Mouse (Mus musculus) limb, embryonic 10.5 days (tissue): Measurements from ENCODE around the gene Ybx2. TPM values are rescaled to one million over a fixed set of nuclear protein-coding genes. Genes with fewer than 3 reads are reported as not detected.
"Not testable (repeated sequence)": the region's sequence is repeated elsewhere in the genome, so short reads cannot be mapped to it uniquely, and the experiment has no call there.

ENCODE experiments used
- DNase-seq: peaks from one replicate; pipeline ENCODE4 v3.0.0-alpha.2; 2017; ENCODE audit warnings: low spot score
- H3K27ac ChIP-seq: fragments of 300-500 bp; sonication (generic); 2 replicates; pipeline ENCODE4 v1.5.1; 2016; ENCODE audit warnings: mild to moderate bottlenecking
- H3K27me3 ChIP-seq: fragments of 300-500 bp; sonication (generic); 2 replicates; pipeline ENCODE4 v1.6.1; 2016; ENCODE audit warnings: low read depth, mild to moderate bottlenecking; ENCODE audit not compliant: poor library complexity, severe bottlenecking
- H3K36me3 ChIP-seq: fragments of 300-500 bp; sonication (generic); 2 replicates; pipeline ENCODE4 v1.6.1; 2016; ENCODE audit warnings: mild to moderate bottlenecking, moderate library complexity
- H3K4me1 ChIP-seq: fragments of 300-500 bp; sonication (generic); 2 replicates; pipeline ENCODE4 v1.6.1; 2016
- H3K4me3 ChIP-seq: fragments of 300-500 bp; sonication (generic); 2 replicates; pipeline ENCODE4 v1.5.1; 2016; ENCODE audit warnings: mild to moderate bottlenecking, moderate library complexity
- H3K9me3 ChIP-seq: fragments of 300-500 bp; sonication (generic); replicated peaks from 2 replicates; pipeline ENCODE4 v1.6.1; 2016; ENCODE audit warnings: mild to moderate bottlenecking
- WGBS: fragments of 180-500 bp; shearing (Covaris S2); methylation state at CpG from one replicate; pipeline ENCODE4 v1.1.7; 2016; 5-methylcytosine and 5-hydroxymethylcytosine counted together
- polyA plus RNA-seq: library from polyadenylated mRNA; unstranded; fragments of >200 nt; fragmentation: Nextera tagmentation; extraction: Ambion mirVana; gene quantifications from 2 replicates; pipeline ENCODE4 v1.2.1, GENCODE M21; 2016

Ybx2 gene
- polyA plus RNA-seq, 1 experiment from 2014 or later: 6.1 TPM

GRCm38 (mm10) chr11:69909174-69909573, 26.4 kb upstream of the Ybx2 start:
- 93% methylated on average over 5 of the region's 5 CpGs for WGBS
- no peaks in the 10 kb centered on the region for H3K9me3 ChIP-seq
- peaks cover 96% of the 10 kb centered on the region for H3K36me3 ChIP-seq
- no peaks in the 10 kb centered on the region for H3K27me3 ChIP-seq
- no peak overlapping the region for H3K4me3 ChIP-seq
- H3K4me1 ChIP-seq: peaks cover 9% of the 10 kb centered on the region
- no peak for DNase-seq
- no peak overlapping the region for H3K27ac ChIP-seq

- no peak for DNase-seq
- 91% methylated on average over 8 of the region's 8 CpGs for WGBS
- Histone ChIP-seq H3K9me3 (no peaks in the 10 kb centered on the region), H3K4me1 (peaks cover 19% of the 10 kb centered on the region), H3K27ac (no peak overlapping the region), H3K27me3 (no peaks in the 10 kb centered on the region), H3K4me3 (no peak overlapping the region), H3K36me3 (peaks cover 92% of the 10 kb centered on the region)
These were observed 25.4 kb upstream of the Ybx2 start for GRCm38 (mm10) chr11:69910177-69910576.

- DNase-seq: no peak
- WGBS: 94% methylated on average over 17 of the region's 17 CpGs
- Histone ChIP-seq H3K36me3 (peaks cover 92% of the 10 kb centered on the region), H3K4me1 (peaks cover 27% of the 10 kb centered on the region), H3K4me3 (peak overlapping the region; percentile 8; the same call in 1 of the 2 replicates), H3K27ac (no peak overlapping the region), H3K9me3 (no peaks in the 10 kb centered on the region), H3K27me3 (no peaks in the 10 kb centered on the region)
These were observed 24.6 kb upstream of the Ybx2 start for GRCm38 (mm10) chr11:69910781-69911560.

DNA sequence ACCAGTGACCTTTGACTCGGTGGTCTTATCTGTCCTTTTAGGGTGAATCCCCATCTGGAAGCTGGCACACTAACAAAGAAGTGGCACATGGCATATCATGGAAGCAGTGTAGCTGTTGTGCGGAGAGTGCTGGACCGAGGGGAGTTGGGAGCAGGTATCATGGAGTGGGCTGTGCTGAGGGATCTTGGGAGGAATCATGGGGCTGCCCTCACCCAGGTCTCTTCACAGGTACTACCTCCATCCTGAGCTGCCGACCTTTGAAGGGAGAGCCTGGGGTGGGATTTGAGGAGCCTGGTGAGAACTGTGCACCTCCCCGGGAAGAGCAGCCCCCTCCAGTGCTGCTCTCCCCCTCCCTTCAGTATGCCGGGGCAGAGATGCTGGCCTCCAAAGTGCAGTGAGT, 23.9 kb upstream of the Ybx2 start:
- Histone ChIP-seq H3K27ac (no peak overlapping the region), H3K36me3 (peaks cover 92% of the 10 kb centered on the region), H3K27me3 (no peaks in the 10 kb centered on the region), H3K4me3 (no peak overlapping the region), H3K9me3 (no peaks in the 10 kb centered on the region), H3K4me1 (peaks cover 31% of the 10 kb centered on the region)
- DNase-seq: no peak
- WGBS: 89% methylated on average over 6 of the region's 6 CpGs

GRCm38 (mm10) chr11:69912716-69913530, 22.7 kb upstream of the Ybx2 start:
- no peak for DNase-seq
- Histone ChIP-seq H3K4me1 (peaks cover 42% of the 10 kb centered on the region), H3K36me3 (peaks cover 92% of the 10 kb centered on the region), H3K4me3 (peak overlapping the region; percentile 81), H3K9me3 (no peaks in the 10 kb centered on the region), H3K27ac (peak overlapping the region; percentile 92), H3K27me3 (no peaks in the 10 kb centered on the region)
- 77% methylated on average over 15 of the region's 15 CpGs for WGBS

DNA sequence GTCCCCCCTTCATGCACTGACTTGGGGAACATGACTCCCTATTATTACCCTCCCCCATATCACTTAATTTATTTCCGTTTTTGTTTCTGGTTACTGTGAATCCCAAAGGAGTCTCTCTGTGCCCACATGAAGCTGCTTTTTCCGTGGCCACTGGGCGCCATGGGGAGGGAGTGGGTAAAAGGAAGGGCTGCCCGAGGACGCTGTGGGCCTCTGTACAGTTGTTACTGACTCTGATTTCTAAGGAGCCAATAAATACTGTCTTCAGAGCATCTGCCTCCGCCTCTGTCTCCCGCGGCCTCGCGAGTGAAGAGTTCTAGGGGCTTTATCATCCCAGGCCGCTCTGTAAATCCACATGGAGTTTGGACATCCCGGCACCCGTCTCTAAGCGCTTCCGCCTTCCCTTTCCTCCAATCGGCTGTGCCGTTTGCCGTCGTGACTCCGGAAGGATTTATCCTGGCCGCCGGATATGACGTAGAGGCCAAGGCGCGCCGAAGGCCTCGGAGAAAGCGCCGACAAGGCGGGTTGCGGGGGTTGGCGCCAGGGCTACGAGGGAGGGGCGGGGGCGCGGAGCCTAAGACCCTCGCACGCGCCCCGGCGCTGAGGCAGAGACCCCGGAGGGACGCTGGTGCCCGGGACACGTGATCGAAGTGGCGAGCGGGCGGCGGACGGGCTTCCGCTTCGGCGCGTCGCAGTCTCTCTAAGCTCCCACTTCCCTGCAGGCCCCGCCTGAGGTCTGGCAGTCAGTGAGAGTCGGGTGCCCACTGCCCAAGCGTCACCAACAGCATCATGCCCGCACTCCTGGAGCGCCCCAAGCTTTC, 21.8 kb upstream of the Ybx2 start, which contains the start of gene Gps2:
Gene Gps2 (plus strand): TSS at position 335 of the 818 bp plus-strand sequence.
- WGBS: 2% methylated on average over 61 of the region's 61 CpGs
- H3K27ac ChIP-seq: peak within 1 kb of the TSS; percentile 92

GRCm38 (mm10) chr11:69914372-69914764, 21.2 kb upstream of the Ybx2 start:
- no peaks in the 10 kb centered on the region for H3K9me3 ChIP-seq
- DNase-seq: no peak
- H3K27me3 ChIP-seq: no peaks in the 10 kb centered on the region
- peak overlapping the region; percentile 81 for H3K4me3 ChIP-seq
- 3% methylated on average over 17 of the region's 17 CpGs for WGBS
- peak overlapping the region; percentile 92 for H3K27ac ChIP-seq
- H3K36me3 ChIP-seq: peaks cover 92% of the 10 kb centered on the region
- peaks cover 52% of the 10 kb centered on the region for H3K4me1 ChIP-seq

More for the DNA sequence above, 21.8 kb upstream of the Ybx2 start, which contains the start of gene Gps2:
- Histone ChIP-seq H3K4me3 (peak within 1 kb of the TSS; percentile 81), H3K36me3 (peaks cover 92% of the 10 kb centered on the region), H3K4me1 (peaks cover 46% of the 10 kb centered on the region), H3K27me3 (no peaks in the 10 kb centered on the region), H3K9me3 (no peaks in the 10 kb centered on the region)
- DNase-seq: peak; percentile 97

DNA sequence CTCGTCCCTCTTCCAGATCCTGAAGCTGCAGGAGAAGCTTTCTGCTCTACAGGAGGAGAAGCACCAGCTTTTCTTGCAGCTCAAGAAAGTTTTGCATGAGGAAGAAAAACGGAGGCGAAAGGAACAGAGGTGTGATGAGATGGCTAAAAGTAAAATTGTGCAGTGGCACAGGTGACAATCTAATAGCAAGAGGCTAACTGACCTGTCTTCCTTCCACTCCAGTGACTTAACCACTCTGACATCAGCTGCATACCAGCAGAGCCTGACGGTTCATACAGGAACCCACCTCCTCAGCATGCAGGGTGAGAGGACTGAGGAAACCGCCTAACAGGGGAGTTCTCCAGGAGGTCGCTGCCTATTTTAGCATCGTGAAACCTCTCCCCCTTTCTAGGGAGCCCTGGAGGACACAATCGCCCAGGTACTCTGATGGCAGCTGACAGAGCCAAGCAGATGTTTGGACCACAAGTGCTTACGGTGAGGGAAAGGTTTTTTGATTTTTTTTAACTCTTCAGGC, 20.6 kb upstream of the Ybx2 start:
- H3K36me3 ChIP-seq: peaks cover 92% of the 10 kb centered on the region
- no peak for DNase-seq
- peaks cover 57% of the 10 kb centered on the region for H3K4me1 ChIP-seq
- H3K27me3 ChIP-seq: no peaks in the 10 kb centered on the region
- H3K27ac ChIP-seq: 0 out of 2 replicates have a peak overlapping the region, but pooled peaks have one; percentile 92
- H3K9me3 ChIP-seq: no peaks in the 10 kb centered on the region
- WGBS: 42% methylated on average over 9 of the region's 9 CpGs
- peak overlapping the region; percentile 81 for H3K4me3 ChIP-seq

- Histone ChIP-seq H3K27me3 (no peaks in the 10 kb centered on the region), H3K36me3 (peaks cover 82% of the 10 kb centered on the region), H3K4me1 (peaks cover 59% of the 10 kb centered on the region), H3K4me3 (peak overlapping the region; percentile 81), H3K27ac (no peak overlapping the region; the same call in 1 of the 2 replicates), H3K9me3 (no peaks in the 10 kb centered on the region)
- 71% methylated on average over 5 of the region's 5 CpGs for WGBS
- peak; percentile 31 for DNase-seq
These were observed 19.6 kb upstream of the Ybx2 start for GRCm38 (mm10) chr11:69915667-69916627.

GRCm38 (mm10) chr11:69916652-69917378, 18.8 kb upstream of the Ybx2 start:
- DNase-seq, H3K27me3 ChIP-seq, H3K27ac ChIP-seq, H3K9me3 ChIP-seq: not testable (repeated sequence)
- H3K4me3 ChIP-seq: peak overlapping the region; percentile 81; the same call in 1 of the 2 replicates
- 69% methylated on average over 7 of the region's 7 CpGs for WGBS
- peaks cover 73% of the 10 kb centered on the region for H3K36me3 ChIP-seq
- H3K4me1 ChIP-seq: peaks cover 61% of the 10 kb centered on the region

DNA sequence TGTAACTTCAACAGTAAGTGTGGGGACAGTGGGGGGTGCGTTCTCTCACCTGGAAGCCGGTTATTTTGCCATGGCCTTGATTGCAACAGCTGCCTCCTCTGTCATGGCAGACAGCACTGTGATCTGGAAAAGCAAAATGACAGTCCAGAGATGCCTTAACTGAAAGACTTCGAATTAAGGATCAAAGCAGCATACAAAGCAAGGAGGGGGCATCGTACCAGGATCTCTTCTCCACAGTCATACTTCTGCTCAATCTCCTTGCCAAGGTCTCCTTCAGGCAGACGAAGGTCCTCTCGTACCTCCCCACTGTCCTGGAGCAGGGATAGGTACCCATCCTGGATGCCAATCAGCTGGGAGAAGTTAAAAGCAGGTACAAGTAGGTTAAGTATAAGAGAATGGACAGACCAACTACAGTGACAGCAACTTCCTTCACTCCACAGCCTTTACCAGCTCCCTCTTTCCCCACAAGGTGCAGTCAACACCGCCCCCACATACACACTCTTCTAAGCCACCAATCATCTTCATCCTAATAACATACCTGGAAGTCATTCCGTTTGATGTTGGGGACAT, 18.1 kb upstream of the Ybx2 start:
- no peak overlapping the region; the same call in 1 of the 2 replicates for H3K4me3 ChIP-seq
- no peaks in the 10 kb centered on the region for H3K9me3 ChIP-seq
- DNase-seq: no peak
- WGBS: 89% methylated on average over 8 of the region's 8 CpGs
- H3K4me1 ChIP-seq: peaks cover 65% of the 10 kb centered on the region
- H3K36me3 ChIP-seq: peaks cover 67% of the 10 kb centered on the region
- no peak overlapping the region for H3K27ac ChIP-seq
- no peaks in the 10 kb centered on the region for H3K27me3 ChIP-seq
